Mouse (Mus musculus): ENCODE data around the gene Bpgm. TPM values are rescaled to one million over a fixed set of nuclear protein-coding genes. Genes with fewer than 3 reads are reported as not detected.

Bpgm gene
- polyA plus RNA-seq, 1 experiment from 2014 or later, result 58.8 TPM

DNA sequence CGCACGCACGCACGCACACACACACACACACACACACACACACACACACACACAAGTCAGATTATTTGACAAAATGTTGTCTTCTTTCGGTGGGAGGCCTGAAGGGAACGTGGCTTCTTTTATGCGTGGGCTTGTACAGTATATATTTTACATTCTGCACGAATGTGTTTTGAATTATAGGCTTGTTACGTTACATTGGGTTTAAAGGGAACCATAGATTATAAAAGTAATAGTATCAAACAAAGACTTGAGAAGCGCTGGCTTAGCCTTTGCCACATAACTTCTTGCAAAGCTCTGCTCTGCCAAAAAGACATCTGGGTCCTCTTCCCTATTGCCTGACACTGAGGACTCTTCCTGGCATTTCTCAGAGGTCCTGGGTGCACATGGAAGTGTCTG is 68.2 kb downstream of the Bpgm start:
- no peak overlapping the region for H3K4me3 ChIP-seq (ENCODE audit: low read depth, low read length)
- ATAC-seq (replicated peaks; ENCODE audit: insufficient number of reproducible peaks, low FRiP score, low TSS enrichment), result no peak
- H3K9me3 ChIP-seq (replicated peaks; ENCODE audit: control insufficient read depth, low read length), result no peaks in the 10 kb centered on the region
- 88% methylated on average over 10 of the region's 10 CpGs for WGBS (ENCODE audit: insufficient replicate concordance)
- peak overlapping the region; percentile 18; the same call in 1 of the 2 replicates for H3K27ac ChIP-seq (ENCODE audit: low read depth, low read length)
- H3K36me3 ChIP-seq (ENCODE audit: control insufficient read depth, insufficient read depth, low read length), result no peaks in the 10 kb centered on the region
- H3K9ac ChIP-seq (ENCODE audit: low read depth, low read length), result no peak overlapping the region
- H3K4me1 ChIP-seq (ENCODE audit: control insufficient read depth, insufficient read depth, low read length), result no peaks in the 10 kb centered on the region
- no peaks in the 10 kb centered on the region for H3K27me3 ChIP-seq (ENCODE audit: control insufficient read depth, insufficient read depth, low read length)
- no peak overlapping the region for H3K4me2 ChIP-seq

- WGBS (ENCODE audit: insufficient replicate concordance), result 67% methylated on average over 10 of the region's 10 CpGs
- no peaks in the 10 kb centered on the region for H3K27me3 ChIP-seq (ENCODE audit: control insufficient read depth, insufficient read depth, low read length)
- H3K36me3 ChIP-seq (ENCODE audit: control insufficient read depth, insufficient read depth, low read length), result no peaks in the 10 kb centered on the region
- no peak overlapping the region for H3K4me2 ChIP-seq
- H3K4me1 ChIP-seq (ENCODE audit: control insufficient read depth, insufficient read depth, low read length), result no peaks in the 10 kb centered on the region
- no peak overlapping the region for H3K4me3 ChIP-seq (ENCODE audit: low read depth, low read length)
- no peaks in the 10 kb centered on the region for H3K9me3 ChIP-seq (replicated peaks; ENCODE audit: control insufficient read depth, low read length)
- H3K27ac ChIP-seq (ENCODE audit: low read depth, low read length), result no peak overlapping the region
- ATAC-seq (replicated peaks; ENCODE audit: insufficient number of reproducible peaks, low FRiP score, low TSS enrichment), result no peak
- no peak overlapping the region for H3K9ac ChIP-seq (ENCODE audit: low read depth, low read length)
These were observed 69.3 kb downstream of the Bpgm start for GRCm38 (mm10) chr6:34545286-34545685.

DNA sequence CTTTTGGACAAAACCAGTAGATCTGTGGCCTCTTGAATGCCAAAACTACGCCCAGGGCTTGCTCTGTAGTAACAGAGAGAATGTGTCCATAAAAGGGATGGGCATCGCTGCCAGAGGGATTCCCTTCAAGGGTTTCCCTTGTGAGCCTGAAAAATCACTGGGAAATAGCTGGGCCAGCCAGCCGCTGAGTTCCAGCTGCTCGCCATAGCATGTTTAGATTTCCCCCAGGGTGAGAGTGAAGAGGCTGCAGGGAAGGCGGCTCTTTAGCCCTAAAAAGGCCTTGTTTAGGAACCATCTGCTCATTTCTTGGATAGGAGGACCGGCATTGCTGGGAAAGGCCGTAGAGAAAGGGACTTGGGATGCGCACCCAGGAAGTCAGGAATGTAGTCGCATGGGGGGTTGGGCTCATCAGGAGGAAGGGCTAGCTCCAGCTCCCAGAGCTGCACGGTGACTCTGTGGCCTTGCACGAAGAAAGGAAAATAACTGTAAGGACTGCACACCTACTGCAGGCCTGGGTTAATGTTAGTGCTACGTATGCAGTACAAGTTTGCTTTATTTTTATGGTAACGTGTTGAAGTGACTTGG is 72.5 kb downstream of the Bpgm start:
- Histone ChIP-seq H3K27ac (ENCODE audit: low read depth, low read length) (no peak overlapping the region), H3K4me3 (ENCODE audit: low read depth, low read length) (no peak overlapping the region), H3K4me2 (no peak overlapping the region), H3K9ac (ENCODE audit: low read depth, low read length) (no peak overlapping the region), H3K4me1 (ENCODE audit: control insufficient read depth, insufficient read depth, low read length) (no peaks in the 10 kb centered on the region), H3K27me3 (ENCODE audit: control insufficient read depth, insufficient read depth, low read length) (no peaks in the 10 kb centered on the region), H3K36me3 (ENCODE audit: control insufficient read depth, insufficient read depth, low read length) (no peaks in the 10 kb centered on the region), H3K9me3 (replicated peaks; ENCODE audit: control insufficient read depth, low read length) (peaks cover 3% of the 10 kb centered on the region; the same call in 1 of the 2 replicates)
- 49% methylated on average over 13 of the region's 13 CpGs for WGBS (ENCODE audit: insufficient replicate concordance)
- no peak for ATAC-seq (replicated peaks; ENCODE audit: insufficient number of reproducible peaks, low FRiP score, low TSS enrichment)

- H3K9ac ChIP-seq (ENCODE audit: low read depth, low read length), result no peak overlapping the region
- H3K27me3 ChIP-seq (ENCODE audit: control insufficient read depth, insufficient read depth, low read length), result no peaks in the 10 kb centered on the region
- H3K27ac ChIP-seq (ENCODE audit: low read depth, low read length), result no peak overlapping the region
- 41% methylated on average over 2 of the region's 2 CpGs for WGBS (ENCODE audit: insufficient replicate concordance)
- no peak overlapping the region for H3K4me2 ChIP-seq
- no peaks in the 10 kb centered on the region for H3K4me1 ChIP-seq (ENCODE audit: control insufficient read depth, insufficient read depth, low read length)
- peaks cover 3% of the 10 kb centered on the region; the same call in 1 of the 2 replicates for H3K9me3 ChIP-seq (replicated peaks; ENCODE audit: control insufficient read depth, low read length)
- no peak for ATAC-seq (replicated peaks; ENCODE audit: insufficient number of reproducible peaks, low FRiP score, low TSS enrichment)
- no peak overlapping the region for H3K4me3 ChIP-seq (ENCODE audit: low read depth, low read length)
- H3K36me3 ChIP-seq (ENCODE audit: control insufficient read depth, insufficient read depth, low read length), result no peaks in the 10 kb centered on the region
These were observed 73.0 kb downstream of the Bpgm start for GRCm38 (mm10) chr6:34549017-34549416.

- Histone ChIP-seq H3K27ac (ENCODE audit: low read depth, low read length) (no peak overlapping the region), H3K9me3 (replicated peaks; ENCODE audit: control insufficient read depth, low read length) (peaks cover 3% of the 10 kb centered on the region; the same call in 1 of the 2 replicates), H3K4me1 (ENCODE audit: control insufficient read depth, insufficient read depth, low read length) (no peaks in the 10 kb centered on the region), H3K9ac (ENCODE audit: low read depth, low read length) (no peak overlapping the region), H3K36me3 (ENCODE audit: control insufficient read depth, insufficient read depth, low read length) (no peaks in the 10 kb centered on the region), H3K4me2 (no peak overlapping the region), H3K27me3 (ENCODE audit: control insufficient read depth, insufficient read depth, low read length) (no peaks in the 10 kb centered on the region), H3K4me3 (ENCODE audit: low read depth, low read length) (no peak overlapping the region)
- no peak for ATAC-seq (replicated peaks; ENCODE audit: insufficient number of reproducible peaks, low FRiP score, low TSS enrichment)
- 79% methylated on average over 4 of the region's 4 CpGs for WGBS (ENCODE audit: insufficient replicate concordance)
These were observed 76.6 kb downstream of the Bpgm start for GRCm38 (mm10) chr6:34552489-34553157.

DNA sequence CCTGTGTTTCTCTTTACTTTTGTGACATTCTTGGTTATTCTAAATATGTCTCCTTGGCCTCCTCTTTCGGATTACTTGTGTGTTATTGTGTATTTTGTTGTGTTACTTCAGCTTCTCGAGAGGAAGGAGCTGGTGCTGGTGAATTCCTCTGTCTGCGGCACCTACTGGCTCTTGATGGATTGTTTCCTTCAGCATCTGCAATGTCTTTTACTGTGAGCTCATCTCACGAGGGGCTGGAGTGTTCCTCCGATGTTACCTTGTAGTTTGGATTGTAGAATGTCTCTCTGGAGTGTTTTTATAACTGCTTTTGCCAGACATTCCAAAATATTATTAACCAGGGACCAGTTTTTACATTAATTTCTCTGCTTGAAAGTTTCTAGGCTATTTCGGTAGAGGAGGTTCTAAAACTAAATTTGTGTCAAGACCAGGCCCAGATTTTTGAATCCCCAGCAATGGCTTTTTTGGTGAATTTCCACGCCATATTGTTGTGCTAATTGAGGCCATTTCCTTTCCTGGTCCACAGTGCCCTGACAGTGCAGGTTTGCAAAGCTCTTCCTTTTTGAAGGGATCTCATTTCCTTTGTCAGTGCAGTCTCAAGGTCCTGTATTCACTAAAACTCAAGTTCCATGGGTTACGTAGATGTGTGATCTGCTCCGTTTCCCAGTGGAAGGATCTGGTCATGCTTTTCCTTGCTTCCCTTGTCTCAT is 78.4 kb downstream of the Bpgm start:
- ATAC-seq (replicated peaks; ENCODE audit: insufficient number of reproducible peaks, low FRiP score, low TSS enrichment), result no peak
- peaks cover 3% of the 10 kb centered on the region; the same call in 1 of the 2 replicates for H3K9me3 ChIP-seq (replicated peaks; ENCODE audit: control insufficient read depth, low read length)
- H3K36me3 ChIP-seq (ENCODE audit: control insufficient read depth, insufficient read depth, low read length), result no peaks in the 10 kb centered on the region
- H3K4me2 ChIP-seq, result no peak overlapping the region
- H3K27ac ChIP-seq (ENCODE audit: low read depth, low read length), result no peak overlapping the region
- no peak overlapping the region for H3K9ac ChIP-seq (ENCODE audit: low read depth, low read length)
- WGBS (ENCODE audit: insufficient replicate concordance), result 68% methylated on average over 9 of the region's 9 CpGs
- H3K4me3 ChIP-seq (ENCODE audit: low read depth, low read length), result no peak overlapping the region
- H3K4me1 ChIP-seq (ENCODE audit: control insufficient read depth, insufficient read depth, low read length), result no peaks in the 10 kb centered on the region; the same call in 1 of the 2 replicates
- no peaks in the 10 kb centered on the region for H3K27me3 ChIP-seq (ENCODE audit: control insufficient read depth, insufficient read depth, low read length)

Other genes with a start within 250 kb of the Bpgm start
- gene Akr1b3, start 158.7 kb upstream of the Bpgm start, polyA plus RNA-seq (2014; fragmentation: Nextera tagmentation; extraction: Ambion mirVana), result 205 TPM in 2 replicates
- 19.6 and 22.2 TPM in 2 replicates for gene Akr1b8, start 122.1 kb upstream of the Bpgm start, polyA plus RNA-seq (2014; fragmentation: Nextera tagmentation; extraction: Ambion mirVana)
- 63.1 and 67.6 TPM in 2 replicates for gene Akr1b10, start 92.0 kb upstream of the Bpgm start, polyA plus RNA-seq (2014; fragmentation: Nextera tagmentation; extraction: Ambion mirVana)
- gene Akr1b7, start 63.9 kb upstream of the Bpgm start, polyA plus RNA-seq (2014; fragmentation: Nextera tagmentation; extraction: Ambion mirVana), result 0.44 TPM in 1 of 2 replicates, not detected in the other
- 144 and 167 TPM in 2 replicates for gene Cald1, start 122.3 kb downstream of the Bpgm start, polyA plus RNA-seq (2014; fragmentation: Nextera tagmentation; extraction: Ambion mirVana)